Mouse (Mus musculus): ENCODE measurements around the gene Usp2. TPM values are rescaled to one million over a fixed set of nuclear protein-coding genes. Genes with fewer than 3 reads are reported as not detected.

Gene Usp2
- total and polyA plus RNA-seq, 3 experiments: 3.6 to 13.9 TPM; not detected in 1

DNA sequence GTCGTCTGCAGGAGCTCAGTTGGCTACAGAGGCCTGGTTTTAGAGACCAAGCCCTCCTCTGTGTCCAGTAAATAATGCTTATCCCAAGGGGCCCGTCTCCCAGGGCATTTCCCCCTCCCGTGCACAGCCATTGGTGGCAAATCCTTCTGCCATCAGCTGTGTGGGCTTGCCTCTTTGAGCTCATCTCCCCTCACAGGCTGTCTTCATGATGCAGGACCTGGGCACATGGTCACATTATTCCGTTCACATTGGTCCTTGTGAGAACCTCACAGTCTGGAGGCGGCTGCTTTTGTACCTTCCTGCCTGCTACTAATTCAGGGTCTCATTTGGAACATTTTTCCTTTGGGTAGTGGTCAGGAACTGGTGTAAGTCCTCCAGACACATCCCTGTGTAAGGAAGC, 75.1 kb downstream of the Usp2 start:
- no peak for DNase-seq (ENCODE audit: low read depth, low spot score)
- H3K9ac ChIP-seq (ENCODE audit: control insufficient read depth, low read depth, low read length, poor library complexity, severe bottlenecking): no peak overlapping the region
- H3K27me3 ChIP-seq (ENCODE audit: control insufficient read depth in 1 of 2, insufficient read depth in 2 of 2, low read length in 2 of 2): no peaks in the 10 kb centered on the region
- H3K36me3 ChIP-seq (ENCODE audit: control insufficient read depth in 1 of 2, insufficient read depth in 2 of 2, low read length in 2 of 2): no peaks in the 10 kb centered on the region; a peak in 2 of 4 replicates
- no peaks in the 10 kb centered on the region for H3K79me2 ChIP-seq (ENCODE audit: control insufficient read depth, insufficient read depth, low read length, poor library complexity)
- TF ChIP-seq MAZ (IDR thresholded peaks at IDR 0.05; ENCODE audit: low read depth, low read length) (no peak), MAFK (IDR thresholded peaks at IDR 0.05; ENCODE audit: borderline replicate concordance, low read depth, low read length) (no peak), GATA1 (IDR thresholded peaks at IDR 0.05; ENCODE audit: low read depth, low read length) (no peak), UBTF (IDR thresholded peaks at IDR 0.05; ENCODE audit: borderline replicate concordance, insufficient read depth, low read depth, low read length) (no peak), NELFE (IDR thresholded peaks at IDR 0.05; ENCODE audit: low read depth, low read length) (no peak), ZC3H11A (IDR thresholded peaks at IDR 0.05; ENCODE audit: low read depth, low read length) (no peak), TBP (IDR thresholded peaks at IDR 0.05; ENCODE audit: low read depth, low read length) (no peak), USF1 (IDR thresholded peaks at IDR 0.05; ENCODE audit: low read depth, low read length) (no peak), MEF2A (IDR thresholded peaks at IDR 0.05; ENCODE audit: extremely low read depth, insufficient replicate concordance, low read depth, low read length, poor library complexity, severe bottlenecking) (no peak), EP300 (IDR thresholded peaks at IDR 0.05; ENCODE audit: low read depth in 1 of 2, low read length in 2 of 2) (no peak), BHLHE40 (IDR thresholded peaks at IDR 0.05; ENCODE audit: borderline replicate concordance, low read depth, low read length) (no peak), CHD2 (IDR thresholded peaks at IDR 0.05; ENCODE audit: low read length) (no peak), JUND (IDR thresholded peaks at IDR 0.05; ENCODE audit: low read depth, low read length) (no peak)
- no peaks in the 10 kb centered on the region for H3K4me1 ChIP-seq (ENCODE audit: control insufficient read depth in 1 of 2, insufficient read depth in 2 of 2, low read length in 2 of 2)
- no peak overlapping the region for H3K27ac ChIP-seq (ENCODE audit: control insufficient read depth, low read depth, low read length)
- no peaks in the 10 kb centered on the region for H3K9me3 ChIP-seq (replicated peaks; ENCODE audit: insufficient read depth, low read length)
- H3K4me3 ChIP-seq (ENCODE audit: control insufficient read depth in 1 of 2, insufficient read depth in 1 of 2, low read depth in 2 of 2, low read length in 2 of 2): no peak overlapping the region

DNA sequence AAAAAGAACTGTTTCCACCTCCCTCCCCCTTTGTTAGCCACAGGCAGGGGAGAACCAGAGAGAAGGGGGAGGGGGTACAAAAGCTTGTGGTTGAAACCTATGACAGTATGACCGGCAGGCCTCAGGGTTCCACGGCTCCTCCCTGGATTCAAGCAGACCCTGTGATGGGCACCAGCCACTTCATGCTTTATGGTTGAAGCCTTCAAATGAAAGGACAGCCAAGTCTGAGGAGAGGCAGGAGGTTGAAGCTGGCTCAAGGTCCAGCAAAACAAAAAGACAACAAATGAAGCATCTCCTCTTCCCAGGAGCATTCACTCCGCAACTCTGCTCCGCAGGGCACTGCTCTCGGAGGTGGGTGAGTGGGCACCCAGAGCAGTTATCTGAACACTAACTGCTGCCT, 76.6 kb downstream of the Usp2 start:
- DNase-seq (ENCODE audit: low read depth, low spot score): no peak
- no peak for TF ChIP-seq USF2 (IDR thresholded peaks at IDR 0.05; ENCODE audit: borderline replicate concordance in 1 of 2, insufficient read depth in 1 of 2, low read depth in 1 of 2, low read length in 2 of 2)
- TF ChIP-seq POLR2AphosphoS2 (IDR thresholded peaks at IDR 0.05; ENCODE audit: low read length): no peak
- TF ChIP-seq MEF2A (IDR thresholded peaks at IDR 0.05; ENCODE audit: extremely low read depth, insufficient replicate concordance, low read depth, low read length, poor library complexity, severe bottlenecking): no peak
- TF ChIP-seq NRF1 (IDR thresholded peaks at IDR 0.05; ENCODE audit: insufficient read depth, low read depth, low read length, poor library complexity, severe bottlenecking): no peak
- no peak for TF ChIP-seq MYC (IDR thresholded peaks at IDR 0.05; ENCODE audit: low read depth, low read length)
- no peak for TF ChIP-seq HCFC1 (IDR thresholded peaks at IDR 0.05; ENCODE audit: low read depth, low read length)
- TF ChIP-seq CTCF (IDR thresholded peaks at IDR 0.05 in 2 of 3, conservative IDR thresholded peaks at IDR 0.05 in 1 of 3; ENCODE audit: control insufficient read depth in 1 of 3, insufficient read depth in 1 of 3, low read depth in 2 of 3, low read length in 3 of 3, poor library complexity in 1 of 3, severe bottlenecking in 1 of 3): no peak
- no peak for TF ChIP-seq SMC3 (IDR thresholded peaks at IDR 0.05; ENCODE audit: low read depth, low read length)
- no peak for TF ChIP-seq MAZ (IDR thresholded peaks at IDR 0.05; ENCODE audit: low read depth, low read length)
- no peak for TF ChIP-seq RCOR1 (IDR thresholded peaks at IDR 0.05; ENCODE audit: low read depth, low read length)
- TF ChIP-seq CHD2 (IDR thresholded peaks at IDR 0.05; ENCODE audit: low read length): no peak
- no peak for TF ChIP-seq ETS1 (IDR thresholded peaks at IDR 0.05; ENCODE audit: low read depth, low read length)
- no peak for TF ChIP-seq NELFE (IDR thresholded peaks at IDR 0.05; ENCODE audit: low read depth, low read length)
- no peak for TF ChIP-seq CHD1 (IDR thresholded peaks at IDR 0.05; ENCODE audit: low read depth, low read length)
- TF ChIP-seq JUND (IDR thresholded peaks at IDR 0.05; ENCODE audit: low read depth, low read length): no peak
- TF ChIP-seq UBTF (IDR thresholded peaks at IDR 0.05; ENCODE audit: borderline replicate concordance, insufficient read depth, low read depth, low read length): no peak
- no peak for TF ChIP-seq MAX (IDR thresholded peaks at IDR 0.05; ENCODE audit: low read length)
- no peaks in the 10 kb centered on the region for H3K9me3 ChIP-seq (replicated peaks; ENCODE audit: insufficient read depth, low read length)
- H3K27ac ChIP-seq (ENCODE audit: control insufficient read depth, low read depth, low read length): no peak overlapping the region
- H3K4me1 ChIP-seq (ENCODE audit: control insufficient read depth in 1 of 2, insufficient read depth in 2 of 2, low read length in 2 of 2): no peaks in the 10 kb centered on the region
- no peaks in the 10 kb centered on the region for H3K79me2 ChIP-seq (ENCODE audit: control insufficient read depth, insufficient read depth, low read length, poor library complexity)
- H3K9ac ChIP-seq (ENCODE audit: control insufficient read depth, low read depth, low read length, poor library complexity, severe bottlenecking): no peak overlapping the region
- H3K27me3 ChIP-seq (ENCODE audit: control insufficient read depth in 1 of 2, insufficient read depth in 2 of 2, low read length in 2 of 2): no peaks in the 10 kb centered on the region
- H3K4me3 ChIP-seq (ENCODE audit: control insufficient read depth in 1 of 2, insufficient read depth in 1 of 2, low read depth in 2 of 2, low read length in 2 of 2): no peak overlapping the region
- no peaks in the 10 kb centered on the region; a peak in 2 of 4 replicates for H3K36me3 ChIP-seq (ENCODE audit: control insufficient read depth in 1 of 2, insufficient read depth in 2 of 2, low read length in 2 of 2)

All from MEL (cell line).